10 mouse cellular contexts compared by ENCODE assay signal in genomic region chr3:79977656-79978450, GRCm38 (mm10).
DNase-seq lines count a peak whose midpoint lies in the region; ATAC-seq and TF ChIP-seq lines count a peak whose summit lies in the region.
"Had no signal": no experiment of that assay in that cellular context is flagged by ENCODE, and none has a peak within 500 bp of the region (broad histone marks: within the 10 kb centered on the region; RNA-seq: fewer than 3 reads in every experiment).

No protein-coding gene starts in this region.

- H3K4me1 ChIP-seq in embryonic facial prominence, embryonic 11.5 days (ENCODE audit: control insufficient read depth, insufficient read depth, low read length): no peaks in the 10 kb centered on the region
- H3K4me1 ChIP-seq in forebrain, embryonic 11.5 days (replicated peaks; ENCODE audit: control insufficient read depth, insufficient read depth, low read length): no peaks in the 10 kb centered on the region

- 55% methylated on average over 11 of the region's 11 CpGs for WGBS in embryonic facial prominence, embryonic 11.5 days
- WGBS in forebrain, embryonic 11.5 days: 77% methylated on average over 11 of the region's 11 CpGs

- DNase-seq in gastrocnemius, adult 2 months: peak; percentile 27
- DNase-seq in gastrocnemius, postnatal 36 days: no peak
- DNase-seq in 3134 (ENCODE audit: extremely low read depth, insufficient read length, low spot score): peak; percentile 47
- peak; percentile 21 for DNase-seq in embryonic facial prominence, embryonic 11.5 days (ENCODE audit: low spot score)
- DNase-seq in kidney, postnatal 10 days: peak; percentile 35
- DNase-seq in cerebellum, adult 9-10 months: no peak
- DNase-seq in forebrain, embryonic 11.5 days (ENCODE audit: low spot score): no peak
- DNase-seq in thymus, postnatal 25 days: no peak
- DNase-seq: adrenal gland, adult 8-10 months had no signal

- H3K27ac ChIP-seq in gastrocnemius, adult 2 months: peak overlapping the region; percentile 80
- no peak overlapping the region for H3K27ac ChIP-seq in embryonic facial prominence, embryonic 11.5 days (replicated peaks; ENCODE audit: low read depth, low read length)
- no peak overlapping the region for H3K27ac ChIP-seq in forebrain, embryonic 11.5 days (ENCODE audit: low read depth, low read length)
- H3K27ac ChIP-seq: liver, embryonic 15.5 days had no signal

- H3K9me3 ChIP-seq in embryonic facial prominence, embryonic 11.5 days (replicated peaks; ENCODE audit: control insufficient read depth, low read length): no peaks in the 10 kb centered on the region
- H3K9me3 ChIP-seq in forebrain, embryonic 11.5 days (ENCODE audit: control insufficient read depth, low read length): no peaks in the 10 kb centered on the region
- H3K9me3 ChIP-seq: liver, embryonic 15.5 days had no signal

- TF ChIP-seq CTCF in gastrocnemius, adult 2 months (IDR thresholded peaks at IDR 0.05): no peak

- no peak overlapping the region for H3K9ac ChIP-seq in embryonic facial prominence, embryonic 11.5 days (replicated peaks; ENCODE audit: low read length)
- no peak overlapping the region for H3K9ac ChIP-seq in forebrain, embryonic 11.5 days (ENCODE audit: low read length)
- H3K9ac ChIP-seq: liver, embryonic 15.5 days had no signal

- no peaks in the 10 kb centered on the region for H3K36me3 ChIP-seq in embryonic facial prominence, embryonic 11.5 days (replicated peaks; ENCODE audit: control insufficient read depth, insufficient read depth, low read depth, low read length)
- no peaks in the 10 kb centered on the region for H3K36me3 ChIP-seq in forebrain, embryonic 11.5 days (ENCODE audit: control insufficient read depth, insufficient read depth, low read length)
- H3K36me3 ChIP-seq: liver, embryonic 15.5 days had no signal

- H3K4me3 ChIP-seq in gastrocnemius, adult 2 months: no peak overlapping the region
- no peak overlapping the region for H3K4me3 ChIP-seq in embryonic facial prominence, embryonic 11.5 days (ENCODE audit: low read depth, low read length)
- H3K4me3 ChIP-seq in forebrain, embryonic 11.5 days (ENCODE audit: low read depth, low read length): no peak overlapping the region
- H3K4me3 ChIP-seq: liver, embryonic 15.5 days had no signal

- no peak; the same call in 1 of the 2 replicates for ATAC-seq in embryonic facial prominence, embryonic 11.5 days (replicated peaks; ENCODE audit: insufficient number of reproducible peaks, low FRiP score, low TSS enrichment, low read depth)
- ATAC-seq in forebrain, embryonic 11.5 days (replicated peaks; ENCODE audit: low FRiP score): no peak

- H3K4me2 ChIP-seq in embryonic facial prominence, embryonic 11.5 days (ENCODE audit: low read depth, low read length): no peak overlapping the region
- H3K4me2 ChIP-seq in forebrain, embryonic 11.5 days (ENCODE audit: low read depth, low read length, severe bottlenecking): no peak overlapping the region
- H3K4me2 ChIP-seq: liver, embryonic 15.5 days had no signal

- H3K27me3 ChIP-seq in embryonic facial prominence, embryonic 11.5 days (ENCODE audit: control insufficient read depth, insufficient read depth, low read length): no peaks in the 10 kb centered on the region
- H3K27me3 ChIP-seq in forebrain, embryonic 11.5 days (ENCODE audit: control insufficient read depth, insufficient read depth, low read length): no peaks in the 10 kb centered on the region
- H3K27me3 ChIP-seq: liver, embryonic 15.5 days had no signal

- intact Hi-C loops in gastrocnemius, adult 2 months (cut with DNase I): loop anchor here (10.0 kb wide), 1 partner anchor 77 kb away; no protein-coding TSS in a partner anchor
- intact Hi-C loops in gastrocnemius, postnatal 36 days (cut with DNase I): no loop called here

Comparison
In these comparisons a context has a peak if more than half of its experiments do, and no peak if none do; other contexts are left out.
1. DNase-seq: peak in gastrocnemius, adult 2 months (single experiment), 3134 (single experiment), embryonic facial prominence, embryonic 11.5 days (single experiment) and kidney, postnatal 10 days (single experiment); none in gastrocnemius, postnatal 36 days (0 of 2), cerebellum, adult 9-10 months (single experiment), forebrain, embryonic 11.5 days (single experiment) and thymus, postnatal 25 days (single experiment).